Mouse (Mus musculus) E14TG2a.4 (cell line): ENCODE results near the gene Gm20388.
"Not testable (repeated sequence)": the region's sequence is repeated elsewhere in the genome, so short reads cannot be mapped to it uniquely, and the experiment has no call there.

Source experiments
- H3K27me3 ChIP-seq: 2 replicates; pipeline ENCODE4 v1.6.1; 2014; ENCODE audit warnings: low read length, control low read depth; ENCODE audit not compliant: insufficient read depth
- H3K36me3 ChIP-seq: 2 replicates; pipeline ENCODE4 v1.6.1; 2014; ENCODE audit warnings: low read length, control low read depth; ENCODE audit not compliant: insufficient read depth
- H3K4me1 ChIP-seq: replicated peaks from 2 replicates; pipeline ENCODE4 v1.6.1; 2014; ENCODE audit warnings: low read depth, low read length, control low read depth
- H3K4me3 ChIP-seq: replicated peaks from 2 replicates; pipeline ENCODE4 v1.5.1; 2014; ENCODE audit warnings: mild to moderate bottlenecking, low read length
- H3K9me3 ChIP-seq: 2 replicates; pipeline ENCODE4 v1.6.1; 2014; ENCODE audit warnings: low read length, control low read depth
- CTCF ChIP-seq: conservative IDR thresholded peaks from 2 replicates; pipeline ENCODE4 v1.5.1; 2014; ENCODE audit warnings: low read length
- NANOG ChIP-seq: IDR thresholded peaks from 2 replicates; pipeline ENCODE4 v1.6.1; 2014; ENCODE audit warnings: borderline replicate concordance, low read length, mixed read lengths
- POU5F1 ChIP-seq: IDR thresholded peaks from 2 replicates; pipeline ENCODE4 v1.6.1; 2014; ENCODE audit warnings: low read length, borderline replicate concordance

Gene Gm20388

DNA sequence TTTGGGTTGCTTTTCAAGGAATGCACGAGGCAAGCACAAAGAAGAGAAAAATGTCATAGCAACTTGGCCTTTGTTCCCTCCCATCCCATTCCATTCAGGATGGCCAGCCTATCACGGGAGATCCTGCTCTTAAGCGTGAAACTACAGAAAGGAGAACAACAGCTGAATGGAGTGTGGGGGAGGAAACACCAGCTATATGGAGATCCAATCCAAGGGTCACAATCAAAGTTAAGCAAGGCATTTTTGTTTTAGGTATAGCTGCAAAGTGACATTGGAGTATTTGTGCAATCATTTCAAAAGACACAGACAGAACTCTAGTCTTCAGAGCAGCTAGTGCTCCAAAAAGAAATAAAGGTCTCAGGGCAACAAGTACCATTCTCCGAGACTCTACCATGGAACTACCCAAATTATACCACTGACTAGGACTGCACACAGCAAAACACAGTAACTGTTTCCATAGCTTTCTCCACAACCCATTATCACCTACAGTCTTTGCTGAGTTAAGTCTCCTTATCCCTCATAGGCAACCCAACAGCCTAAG lies 3129.5 kb downstream of the Gm20388 start:
- Histone ChIP-seq H3K36me3 (peaks cover 25% of the 10 kb centered on the region), H3K27me3 (no peaks in the 10 kb centered on the region), H3K4me1 (peaks cover 69% of the 10 kb centered on the region), H3K9me3 (no peaks in the 10 kb centered on the region), H3K4me3 (peak overlapping the region; percentile 92)
- TF ChIP-seq NANOG: no peak
- TF ChIP-seq POU5F1: no peak
- TF ChIP-seq CTCF: no peak

DNA sequence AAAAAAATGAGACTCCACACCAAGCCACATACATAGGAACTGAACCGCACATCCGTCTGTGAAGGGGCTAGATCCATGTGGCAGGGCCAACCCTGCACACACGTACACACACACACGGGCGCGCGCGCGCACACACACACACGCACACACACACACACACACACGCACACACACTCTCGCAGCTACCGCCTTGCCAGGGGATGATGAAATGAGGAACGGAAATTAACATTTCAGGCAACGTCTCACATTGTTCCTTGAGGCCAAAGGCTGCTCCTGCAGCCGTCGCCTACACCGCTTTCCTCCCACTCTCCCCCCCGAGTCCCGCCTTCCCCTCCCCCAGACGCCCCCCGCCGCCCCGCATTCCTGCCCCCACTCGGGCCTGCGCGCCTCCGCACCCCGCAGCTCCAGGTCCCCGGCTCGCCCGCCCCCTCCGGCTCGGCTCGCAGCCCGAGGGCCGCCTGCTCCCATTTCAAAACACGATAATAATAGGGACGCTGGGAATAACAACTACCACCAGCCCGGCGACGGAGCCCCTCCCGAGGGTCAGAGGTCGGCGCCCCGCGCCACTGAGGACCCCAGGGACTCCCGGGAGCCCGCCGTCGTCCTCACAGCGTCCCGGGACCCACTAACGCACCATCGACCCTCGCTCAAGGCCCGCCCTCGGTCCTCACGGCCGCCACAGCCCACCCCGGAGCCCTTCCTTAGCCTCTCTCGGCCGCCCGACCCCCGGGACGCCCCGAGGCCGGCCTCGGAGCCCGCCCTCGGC lies 3130.6 kb downstream of the Gm20388 start:
- H3K4me3 ChIP-seq: peak overlapping the region; percentile 92
- no peak for TF ChIP-seq CTCF
- TF ChIP-seq POU5F1: no peak
- no peak for TF ChIP-seq NANOG
- H3K36me3 ChIP-seq: peaks cover 27% of the 10 kb centered on the region

DNA sequence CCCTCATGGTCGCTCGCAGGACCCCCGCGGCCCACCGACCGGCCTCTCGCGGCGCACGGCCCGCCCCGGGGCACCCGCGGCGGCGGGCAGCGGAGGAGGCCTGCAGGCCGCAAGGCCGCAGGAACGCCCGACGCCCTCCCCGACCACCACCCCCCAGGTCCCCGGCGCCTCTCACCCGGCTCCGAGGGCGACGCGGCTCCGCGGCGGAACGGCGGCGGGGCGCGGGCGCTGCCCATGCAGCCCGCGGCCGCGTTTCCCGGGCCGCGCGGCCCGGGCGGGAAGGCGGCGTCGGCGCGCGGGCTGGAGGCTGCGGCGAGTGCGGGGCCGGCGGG lies 3131.1 kb downstream of the Gm20388 start:
- no peaks in the 10 kb centered on the region for H3K27me3 ChIP-seq
- peaks cover 26% of the 10 kb centered on the region for H3K36me3 ChIP-seq
- H3K9me3 ChIP-seq: no peaks in the 10 kb centered on the region
- H3K4me3 ChIP-seq: peak overlapping the region; percentile 92
- H3K4me1 ChIP-seq: peaks cover 64% of the 10 kb centered on the region
- no peak for TF ChIP-seq POU5F1
- TF ChIP-seq CTCF: no peak
- no peak for TF ChIP-seq NANOG

More for the DNA sequence above, 3130.6 kb downstream of the Gm20388 start:
- no peaks in the 10 kb centered on the region for H3K9me3 ChIP-seq
- H3K4me1 ChIP-seq: peaks cover 68% of the 10 kb centered on the region
- no peaks in the 10 kb centered on the region for H3K27me3 ChIP-seq

DNA sequence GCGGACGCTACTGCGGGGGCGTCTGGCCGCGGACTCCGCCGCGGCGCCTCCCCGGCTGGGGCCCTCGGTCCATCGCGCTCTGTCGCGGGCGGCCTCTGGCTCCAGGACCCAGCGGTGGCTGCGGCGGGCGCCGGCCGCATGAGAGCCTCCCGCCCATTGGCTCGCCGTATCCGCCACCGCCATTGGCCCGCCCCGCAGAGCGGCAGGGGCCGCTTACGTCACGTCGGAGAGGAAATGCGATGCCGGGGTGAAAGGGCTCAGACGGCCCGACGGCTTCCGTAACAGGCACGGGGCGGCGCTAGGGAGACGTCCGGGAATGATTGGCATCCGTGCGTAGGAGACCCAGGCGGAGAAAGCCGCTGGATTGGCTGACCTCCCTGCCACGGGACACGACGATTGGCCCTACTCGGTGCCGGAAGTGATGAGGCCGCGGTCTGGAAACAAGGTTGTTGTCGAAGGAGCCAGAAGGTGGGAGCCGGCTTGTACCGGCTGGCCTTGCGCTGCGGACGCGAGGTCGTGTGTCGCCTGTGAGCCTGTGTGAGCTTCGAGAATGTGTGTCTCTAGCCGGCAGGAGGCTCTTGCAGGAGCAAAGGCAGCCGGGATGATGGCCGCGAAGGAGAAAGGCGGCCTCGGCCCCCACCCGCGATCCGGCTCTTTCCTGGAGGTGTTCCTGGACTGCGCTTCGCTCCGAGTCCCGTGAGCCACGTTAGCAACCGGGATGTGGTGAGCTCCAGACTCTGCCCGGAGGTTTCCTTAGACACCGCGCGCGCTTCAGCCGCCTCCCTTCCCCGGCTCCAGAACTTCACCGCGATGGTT lies 3131.7 kb downstream of the Gm20388 start, which contains the start of gene Ankrd11:
Ankrd11 (minus strand) TSS at position 120 of the 816 bp plus-strand sequence.
- H3K9me3 ChIP-seq: no peaks in the 10 kb centered on the region
- H3K36me3 ChIP-seq: peaks cover 26% of the 10 kb centered on the region
- no peaks in the 10 kb centered on the region for H3K27me3 ChIP-seq
- TF ChIP-seq POU5F1 (no peak), NANOG (no peak), CTCF (no peak)
- H3K4me3 ChIP-seq: peak within 1 kb of the TSS; percentile 96
- H3K4me1 ChIP-seq: peaks cover 63% of the 10 kb centered on the region

DNA sequence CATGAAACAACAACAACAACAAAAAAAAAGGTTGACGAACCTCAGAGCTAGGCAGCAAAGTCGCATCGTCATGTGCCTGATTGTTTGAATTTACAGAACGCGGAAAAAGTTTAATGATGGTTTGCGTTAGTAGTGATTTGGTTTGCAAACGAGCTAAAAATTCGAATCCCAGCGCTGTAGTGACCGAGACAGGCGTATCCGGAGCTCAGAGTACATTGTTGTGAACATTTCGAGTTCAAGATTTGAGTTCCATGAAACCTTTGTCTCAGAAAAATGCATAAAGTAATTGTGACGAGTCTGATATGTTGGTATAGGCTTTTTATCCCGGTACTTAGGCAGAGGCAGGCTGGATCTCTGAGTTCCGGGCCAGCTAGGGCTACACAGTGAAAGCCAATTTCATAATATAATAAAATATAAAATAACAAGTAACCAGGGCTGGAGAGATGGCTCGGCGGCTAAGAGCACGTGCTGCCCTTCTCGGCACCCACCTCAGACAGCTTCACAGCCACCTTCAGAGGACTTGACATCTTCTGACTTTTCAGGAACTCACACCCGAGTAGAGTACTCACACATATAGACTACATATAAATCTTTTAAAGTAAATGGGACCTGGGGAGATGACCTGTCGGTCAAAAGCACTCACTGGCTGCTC lies 3132.5 kb downstream of the Gm20388 start:
- TF ChIP-seq CTCF (no peak), NANOG (no peak), POU5F1 (no peak)
- H3K9me3 ChIP-seq: no peaks in the 10 kb centered on the region
- H3K4me3 ChIP-seq: peak overlapping the region; percentile 96
- H3K27me3 ChIP-seq: no peaks in the 10 kb centered on the region
- peaks cover 26% of the 10 kb centered on the region for H3K36me3 ChIP-seq
- H3K4me1 ChIP-seq: peaks cover 64% of the 10 kb centered on the region

DNA sequence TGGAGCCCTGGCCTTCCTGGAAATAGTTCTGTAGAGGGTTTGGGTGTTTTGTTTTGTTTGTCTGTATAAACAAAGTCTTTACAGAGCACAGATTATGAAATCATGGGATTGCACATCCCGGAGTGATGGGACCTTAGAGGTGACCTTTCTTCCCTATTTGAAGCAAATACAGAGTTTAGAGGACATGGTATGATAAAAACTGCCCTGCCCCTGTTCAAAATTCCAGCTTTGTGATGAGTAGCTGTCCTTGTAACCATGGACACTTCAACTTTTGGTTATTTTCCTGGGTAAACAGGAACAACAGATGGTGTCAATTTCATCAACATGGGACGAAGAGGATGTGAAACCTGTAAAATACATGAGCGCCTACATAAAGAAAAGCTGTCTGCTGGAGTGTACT lies 3133.3 kb downstream of the Gm20388 start:
- Histone ChIP-seq H3K4me1 (peaks cover 61% of the 10 kb centered on the region), H3K9me3 (no peaks in the 10 kb centered on the region), H3K4me3 (peak overlapping the region; percentile 96), H3K36me3 (peaks cover 20% of the 10 kb centered on the region), H3K27me3 (no peaks in the 10 kb centered on the region)
- TF ChIP-seq CTCF (no peak), POU5F1 (no peak), NANOG (no peak)

DNA sequence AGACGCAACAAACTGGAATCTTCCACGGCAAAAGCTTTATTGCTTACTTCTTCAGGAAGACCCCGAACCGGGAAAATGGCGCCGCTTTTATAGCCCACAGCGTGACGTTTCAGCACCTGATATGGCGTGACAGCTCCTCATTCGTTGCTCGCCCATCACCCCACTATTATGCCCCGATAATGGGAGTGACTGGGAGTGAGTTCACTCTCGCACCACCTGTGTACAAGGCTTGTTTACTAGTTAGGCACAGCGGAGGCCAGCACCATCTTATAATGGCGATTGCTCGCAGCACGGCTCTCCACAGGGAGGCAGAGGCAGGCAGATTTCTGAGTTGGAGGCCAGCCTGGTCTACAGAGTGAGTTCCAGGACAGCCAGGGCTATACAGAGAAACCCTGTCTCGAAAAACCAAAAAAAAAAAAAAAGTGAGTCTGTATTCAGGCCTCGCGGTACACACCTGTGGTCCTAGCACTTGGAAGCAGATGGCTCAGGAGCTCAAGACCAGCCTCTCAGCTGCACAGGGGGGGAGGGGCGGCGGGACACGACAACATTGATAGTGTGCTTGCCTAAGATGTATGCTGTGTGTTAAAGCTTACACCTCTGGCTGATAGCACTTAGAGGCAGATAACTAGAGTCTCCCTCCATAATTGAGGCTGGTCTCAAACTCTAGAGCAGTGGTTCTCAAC lies 3134.2 kb downstream of the Gm20388 start:
- H3K4me1 ChIP-seq: peaks cover 51% of the 10 kb centered on the region
- H3K36me3 ChIP-seq: peaks cover 20% of the 10 kb centered on the region
- not testable (repeated sequence) for H3K9me3 ChIP-seq, H3K27me3 ChIP-seq
- H3K4me3 ChIP-seq: peak overlapping the region; percentile 96

DNA sequence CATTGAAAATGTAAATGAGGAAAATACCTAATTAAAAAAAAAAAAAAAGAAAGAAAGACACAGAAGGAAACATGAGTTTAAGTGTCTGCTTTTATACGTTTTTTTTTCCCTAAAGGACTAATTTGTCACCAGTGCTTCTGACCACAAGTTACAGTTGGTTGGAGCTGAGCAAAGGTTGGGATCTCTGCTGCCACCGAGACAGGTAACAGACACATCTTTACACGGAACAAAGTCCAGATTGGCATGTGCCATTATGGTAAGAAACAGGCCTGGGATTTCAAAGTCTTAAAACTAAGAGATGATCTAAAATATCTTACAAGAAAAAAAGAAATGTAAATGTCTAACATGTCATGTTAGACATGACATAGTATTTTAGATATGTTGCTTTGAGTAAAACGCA lies 3136.1 kb downstream of the Gm20388 start:
- TF ChIP-seq POU5F1: no peak
- TF ChIP-seq CTCF: no peak
- no peak for TF ChIP-seq NANOG
- Histone ChIP-seq H3K36me3 (peaks cover 20% of the 10 kb centered on the region), H3K4me3 (no peak overlapping the region), H3K4me1 (peaks cover 41% of the 10 kb centered on the region), H3K27me3 (no peaks in the 10 kb centered on the region), H3K9me3 (no peaks in the 10 kb centered on the region)
